Mouse (Mus musculus) left cerebral cortex, postnatal 14 days (tissue): ENCODE results near the gene 1700003F12Rik. TPM values are rescaled to one million over a fixed set of nuclear protein-coding genes. Genes with fewer than 3 reads are reported as not detected.

Experiments used
- DNase-seq, 2 experiments: peaks; one replicate each; pipeline ENCODE4 v3.0.0; 2021 to 2022; ENCODE audit warnings: low spot score in 2 of 2, mixed read lengths in 1 of 2
- intact Hi-C: fragments of 180-260 bp; cut with DNase I; formaldehyde crosslinking; loops from one replicate; pipeline ENCODE4 v1.15.1; 2025
- long read RNA-seq, 2 experiments: library from polyadenylated mRNA; stranded (forward); transcript quantifications; one replicate each; pipeline ENCODE4 v2.0.0; 2021
- total RNA-seq, 2 experiments: library from RNA; stranded (reverse); gene quantifications; 2 replicates each; pipeline ENCODE4 v1.2.3; 2021

1700003F12Rik gene
- total RNA-seq: under 1 TPM in 1 of 2 experiments, not detected in 1; 0.68 TPM
- long read RNA-seq, experiment 1: 0 reads
- long read RNA-seq, experiment 2, partial matches to known transcripts: 0 of 1 reads
- long read RNA-seq, experiment 2, other reads (novel, unspliced or antisense): 1 of 1 reads

DNA sequence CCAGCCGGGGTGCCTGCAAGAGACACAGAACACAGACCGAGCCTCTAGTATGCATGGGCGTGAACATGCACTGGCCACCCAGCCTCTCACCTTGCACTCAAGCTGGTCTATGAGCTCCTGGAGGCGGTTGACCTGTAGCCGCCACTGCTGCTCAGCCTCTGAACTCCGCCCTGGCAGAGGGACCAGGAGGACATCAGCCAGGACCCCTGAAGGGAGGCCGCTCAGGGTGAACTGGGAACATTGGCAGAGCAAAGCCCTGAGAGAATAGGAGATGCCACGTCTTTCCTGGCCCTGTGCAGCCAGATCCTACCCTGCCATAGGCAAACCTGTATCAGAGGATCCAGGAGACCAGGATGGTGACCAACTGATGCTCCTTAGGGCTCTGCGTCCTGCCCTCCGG, at the start of gene 1700003F12Rik:
Gene 1700003F12Rik, plus strand, starts transcription at position 375 of the 400 bp plus-strand sequence.
- DNase-seq: no peak
- intact Hi-C loops: no loop called here

DNA sequence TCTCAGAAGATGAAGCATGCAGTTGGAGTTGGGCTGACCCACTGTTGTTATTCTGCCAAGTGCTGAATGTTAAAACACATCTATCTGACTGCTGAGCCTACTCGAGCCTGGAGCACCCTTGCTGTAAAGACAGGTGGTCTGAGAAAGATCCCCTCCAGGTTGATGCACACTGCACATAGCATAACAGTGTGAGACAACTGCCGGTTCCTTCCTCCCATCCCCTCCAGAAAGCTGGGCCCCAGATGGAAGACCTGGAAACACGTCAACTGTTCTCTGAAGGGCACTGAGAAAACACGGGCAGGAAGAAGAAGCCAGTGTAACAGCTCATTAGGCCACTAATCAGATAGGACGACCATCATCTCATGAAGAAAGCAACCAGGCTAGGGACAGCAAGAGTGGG, 48.3 kb upstream of the 1700003F12Rik start:
- no peak for DNase-seq
- intact Hi-C loops: no loop called here

GRCm38 (mm10) chr2:154499717-154500247, 47.1 kb upstream of the 1700003F12Rik start:
- no peak for DNase-seq
- intact Hi-C loops: no loop called here

DNA sequence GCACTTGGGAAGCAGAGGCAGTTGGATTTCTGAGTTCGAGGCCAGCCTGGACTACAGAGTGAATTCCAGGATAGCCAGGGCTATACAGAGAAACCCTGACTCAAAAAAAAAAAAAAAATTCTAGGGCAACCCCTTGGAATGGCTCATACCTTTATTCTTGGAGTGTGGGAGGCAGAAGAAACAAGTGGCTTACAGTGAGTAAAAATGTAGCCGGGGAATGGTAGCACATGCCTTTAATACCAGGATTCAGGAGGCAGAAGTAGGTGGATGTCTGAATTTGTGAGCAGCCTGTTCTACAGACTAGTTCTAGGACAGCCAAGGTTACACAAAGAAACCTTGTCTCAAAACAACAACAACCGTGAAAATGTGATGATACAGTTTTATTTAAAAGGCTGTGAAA, 46.1 kb upstream of the 1700003F12Rik start:
- intact Hi-C loops: no loop called here
- no peak for DNase-seq

DNA sequence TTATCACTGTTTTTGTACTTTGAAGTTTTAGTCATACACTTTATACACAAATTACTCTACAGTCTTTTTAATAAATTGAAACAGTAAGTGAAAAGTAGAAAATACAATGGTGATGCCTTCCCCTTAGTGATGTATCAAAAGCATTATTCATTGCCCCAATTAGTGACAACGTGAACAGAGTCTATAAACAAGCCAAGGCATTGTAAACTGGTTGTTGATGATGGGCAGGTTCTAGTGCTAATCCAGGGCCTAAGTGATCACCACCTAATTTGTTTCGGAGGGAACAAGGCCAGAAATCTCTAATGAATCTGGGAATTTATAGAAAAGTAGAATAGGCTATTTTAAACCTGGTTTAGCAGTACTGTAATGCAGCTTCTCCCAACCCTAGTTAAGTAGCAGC, 39.8 kb upstream of the 1700003F12Rik start:
- no peak for DNase-seq
- intact Hi-C loops: no loop called here

- DNase-seq: peak; percentile 15 to 26
- intact Hi-C loops: no loop called here
Observed at GRCm38 (mm10) chr2:154507566-154508283, 39.2 kb upstream of the 1700003F12Rik start.

- intact Hi-C loops: no loop called here
Observed at GRCm38 (mm10) chr2:154508450-154508849, 38.4 kb upstream of the 1700003F12Rik start.

DNA sequence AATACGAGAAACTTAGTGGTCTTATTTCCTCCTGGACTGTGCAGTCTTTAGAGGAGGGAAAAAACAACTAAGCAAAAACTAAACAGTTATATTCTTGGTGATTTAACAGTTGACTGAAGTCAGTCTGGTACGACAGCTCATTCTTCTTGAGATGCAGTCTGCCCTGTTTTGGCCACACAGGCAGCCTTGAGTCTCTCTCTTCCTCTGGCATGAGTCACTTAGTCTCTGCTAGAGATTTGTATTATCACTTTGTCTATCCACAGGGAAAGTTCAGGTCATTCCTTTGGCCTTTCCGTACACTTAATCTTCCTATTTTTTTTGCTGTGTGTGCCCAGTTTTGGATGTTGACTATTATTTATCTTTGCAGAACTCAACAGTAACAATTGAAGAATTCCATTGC, 36.7 kb upstream of the 1700003F12Rik start:
- intact Hi-C loops: no loop called here
- no peak for DNase-seq

More at GRCm38 (mm10) chr2:154508450-154508849, 38.4 kb upstream of the 1700003F12Rik start:
- no peak for DNase-seq

DNA sequence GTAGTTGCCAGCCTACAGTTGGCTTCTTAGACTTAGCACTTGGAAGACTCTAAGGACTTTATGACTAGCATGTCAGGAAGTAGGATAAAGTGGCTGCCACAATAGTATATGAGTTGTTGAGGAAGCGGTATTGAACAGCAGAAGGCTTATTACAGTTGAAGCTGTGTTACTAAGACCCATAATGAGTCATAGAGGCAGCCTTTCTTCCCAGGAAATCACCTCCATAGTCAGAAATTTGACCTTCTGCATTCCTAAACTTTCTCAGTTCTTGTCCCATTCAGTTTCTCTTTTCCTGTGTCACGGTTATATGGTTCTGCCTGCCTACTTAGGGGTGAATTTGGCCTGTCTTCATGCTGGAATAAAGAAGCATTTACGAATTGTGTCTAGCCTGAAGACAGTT, 29.9 kb upstream of the 1700003F12Rik start:
- no peak for DNase-seq
- intact Hi-C loops: no loop called here

DNA sequence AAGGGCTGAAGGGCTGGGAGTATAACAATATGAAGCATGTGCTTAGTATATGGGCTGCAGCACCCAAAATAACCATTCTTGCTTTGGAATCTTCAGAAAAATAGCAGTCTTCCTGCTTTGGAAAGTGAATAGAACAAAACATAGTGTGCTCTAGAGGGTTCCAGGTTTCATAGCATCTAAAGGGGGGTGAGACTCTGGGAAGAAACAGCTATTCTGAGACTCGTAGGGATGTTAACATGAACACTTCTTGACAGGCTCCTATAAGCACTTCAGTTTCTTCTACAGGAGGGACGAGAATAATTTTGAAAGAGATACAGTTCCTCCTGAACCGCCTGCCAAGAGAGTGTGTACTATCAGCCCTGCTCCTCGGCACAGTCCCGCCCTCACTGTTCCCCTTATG, 29.5 kb upstream of the 1700003F12Rik start:
- peak in 1 of 2 experiments; percentile 56 for DNase-seq
- intact Hi-C loops: no loop called here

- intact Hi-C loops: no loop called here
- no peak for DNase-seq
Observed at GRCm38 (mm10) chr2:154521449-154521848, 25.4 kb upstream of the 1700003F12Rik start.

GRCm38 (mm10) chr2:154522334-154522733, 24.6 kb upstream of the 1700003F12Rik start:
- intact Hi-C loops: no loop called here
- no peak for DNase-seq

GRCm38 (mm10) chr2:154525285-154525684, 21.6 kb upstream of the 1700003F12Rik start:
- DNase-seq: peak in 1 of 2 experiments; percentile 73
- intact Hi-C loops: no loop called here

DNA sequence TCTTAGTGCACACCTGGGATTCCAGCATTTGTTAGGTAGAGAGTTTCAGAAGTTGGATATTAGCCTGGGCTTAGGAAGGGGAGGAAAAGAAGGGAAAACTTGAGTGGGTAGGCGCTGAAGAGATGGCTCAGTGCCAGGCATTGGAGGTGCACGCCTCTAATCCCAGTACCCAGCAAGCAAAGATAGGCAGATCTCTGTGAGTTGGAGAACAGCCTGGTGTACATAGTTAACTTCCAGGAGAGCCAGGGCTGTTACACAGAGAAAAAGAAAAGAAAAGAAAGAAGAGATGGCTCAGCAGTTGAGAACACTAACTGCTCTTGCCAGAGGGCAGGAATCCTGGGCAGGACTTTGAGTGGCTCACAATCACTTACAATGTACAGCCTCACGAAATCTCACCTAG, 20.4 kb upstream of the 1700003F12Rik start:
- intact Hi-C loops: no loop called here

GRCm38 (mm10) chr2:154532888-154533287, 14.0 kb upstream of the 1700003F12Rik start:
- no peak for DNase-seq
- intact Hi-C loops: no loop called here

More for the DNA sequence above, 20.4 kb upstream of the 1700003F12Rik start:
- DNase-seq: no peak

DNA sequence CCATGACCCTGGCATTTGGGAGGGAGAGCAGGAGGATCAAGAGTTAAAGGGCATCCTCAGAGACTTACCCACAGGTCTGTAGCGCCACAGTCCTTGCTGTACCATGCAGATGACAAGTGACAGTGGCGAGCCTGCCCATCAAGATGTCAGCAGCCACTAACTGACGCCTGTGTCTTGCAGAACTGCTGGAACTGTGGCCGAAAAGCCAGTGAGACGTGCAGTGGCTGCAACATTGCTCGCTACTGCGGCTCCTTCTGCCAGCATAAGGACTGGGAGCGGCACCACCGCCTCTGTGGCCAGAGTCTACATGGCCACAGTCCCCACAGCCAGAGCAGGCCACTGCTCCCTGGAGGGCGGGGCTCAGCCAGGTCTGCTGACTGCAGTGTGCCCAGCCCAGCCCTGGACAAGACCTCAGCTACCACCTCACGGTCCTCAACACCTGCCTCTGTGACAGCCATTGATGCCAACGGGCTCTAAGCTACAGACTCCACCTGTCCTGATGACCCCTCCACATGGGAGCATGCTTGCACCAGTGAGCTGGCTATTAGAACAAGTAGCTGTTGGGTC, 12.1 kb upstream of the 1700003F12Rik start:
- intact Hi-C loops: no loop called here
- no peak for DNase-seq

DNA sequence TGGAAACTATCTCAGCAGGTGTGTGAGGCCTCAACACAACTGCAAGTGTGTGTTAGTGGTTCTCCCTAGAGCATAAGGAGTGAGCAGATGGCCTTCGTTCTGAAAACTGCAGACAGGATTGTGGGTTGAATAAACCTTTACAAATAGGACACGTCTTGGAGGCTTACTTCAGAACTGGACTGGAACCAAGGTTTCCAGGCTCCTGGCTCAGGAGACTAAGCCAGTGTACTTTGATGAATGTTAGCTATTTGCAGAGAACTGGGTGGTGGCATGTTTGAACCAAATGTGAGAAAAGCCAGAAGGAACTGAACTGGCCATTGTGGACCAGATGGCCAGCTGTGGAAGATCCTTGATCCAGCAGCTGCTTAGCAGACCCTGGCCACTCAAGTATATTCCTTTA, 8.6 kb upstream of the 1700003F12Rik start:
- peak; percentile 62 to 75 for DNase-seq
- intact Hi-C loops: no loop called here

DNA sequence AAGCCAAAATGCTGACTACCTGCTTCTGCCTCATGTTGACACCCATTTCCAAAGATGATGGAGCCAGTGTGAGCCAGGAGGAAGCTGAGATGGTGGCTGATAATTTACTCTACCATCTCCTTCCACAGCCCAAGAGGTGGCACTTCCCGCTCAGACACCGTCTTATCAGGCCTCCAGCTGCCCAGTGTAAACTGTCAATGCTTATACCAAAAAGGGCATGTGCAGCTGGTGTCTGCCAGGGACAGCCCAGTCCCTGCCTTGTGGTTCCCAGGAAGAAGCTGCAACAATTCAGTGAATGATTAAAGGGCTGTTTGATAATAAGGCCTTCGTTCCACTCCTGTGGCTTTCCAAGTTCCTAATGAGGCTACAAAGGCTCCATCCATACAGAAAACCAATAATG, 8.2 kb upstream of the 1700003F12Rik start:
- intact Hi-C loops: loop anchor here (1.0 kb wide), 1 partner anchor 121 kb away; no protein-coding TSS in a partner anchor
- DNase-seq: no peak

- intact Hi-C loops: loop anchor here (1.0 kb wide), 1 partner anchor 122 kb away; no protein-coding TSS in a partner anchor
- DNase-seq: peak; percentile 74
Observed at GRCm38 (mm10) chr2:154539720-154540119, 7.2 kb upstream of the 1700003F12Rik start.

GRCm38 (mm10) chr2:154541630-154542029, 5.3 kb upstream of the 1700003F12Rik start:
- DNase-seq: no peak

More at GRCm38 (mm10) chr2:154541630-154542029, 5.3 kb upstream of the 1700003F12Rik start:
- intact Hi-C loops: no loop called here
